Mouse (Mus musculus) small intestine, adult 2 months (tissue): ENCODE results near the gene Sarm1. TPM values are rescaled to one million over a fixed set of nuclear protein-coding genes. Genes with fewer than 3 reads are reported as not detected.

Source experiments
- H3K27ac ChIP-seq: fragments of 200-500 bp; 2 replicates; pipeline ENCODE4 v1.5.1; 2012; ENCODE audit warnings: low read depth, low read length, control low read depth, inconsistent platforms; ENCODE audit not compliant: insufficient read depth
- H3K27me3 ChIP-seq: fragments of 200-500 bp; 2 replicates; pipeline ENCODE4 v1.6.1; 2012; ENCODE audit warnings: mild to moderate bottlenecking, moderate library complexity, low read length, inconsistent platforms; ENCODE audit not compliant: control insufficient read depth, insufficient read depth
- H3K36me3 ChIP-seq: fragments of 200-500 bp; 2 replicates; pipeline ENCODE4 v1.6.1; 2012; ENCODE audit warnings: mild to moderate bottlenecking, low read length, control low read depth, inconsistent platforms; ENCODE audit not compliant: control insufficient read depth, insufficient read depth
- H3K4me1 ChIP-seq: fragments of 200-500 bp; 2 replicates; pipeline ENCODE4 v1.6.1; 2012; ENCODE audit warnings: low read length, inconsistent platforms, mixed read lengths; ENCODE audit not compliant: control insufficient read depth, insufficient read depth, insufficient read length
- H3K4me3 ChIP-seq: fragments of 200-500 bp; 2 replicates; pipeline ENCODE4 v1.5.1; 2012; ENCODE audit warnings: low read depth, mild to moderate bottlenecking, control low read depth, inconsistent platforms, low read length, moderate library complexity
- CTCF ChIP-seq: fragments of 200-500 bp; IDR thresholded peaks from 2 replicates; pipeline ENCODE4 v1.5.1; 2012; ENCODE audit warnings: low read depth, mild to moderate bottlenecking, control low read depth, inconsistent platforms, low read length, moderate library complexity, mixed read lengths; ENCODE audit not compliant: insufficient replicate concordance, insufficient read length; ENCODE audit errors: extremely low read depth
- POLR2A ChIP-seq: fragments of 200-500 bp; IDR thresholded peaks from 2 replicates; pipeline ENCODE4 v1.6.1; 2012; ENCODE audit warnings: low read depth, mild to moderate bottlenecking, control low read depth, inconsistent platforms, low read length, moderate library complexity
- WGBS: fragments of 180-500 bp; shearing (Covaris S2); methylation state at CpG from one replicate; pipeline ENCODE4 v1.1.7; 2018; 5-methylcytosine and 5-hydroxymethylcytosine counted together
- polyA plus RNA-seq: library from polyadenylated mRNA; depleted of rRNA; stranded (reverse); fragments of >200 nt; gene quantifications from 2 replicates; pipeline ENCODE4 v1.2.3, GENCODE M21; 2012

Gene Sarm1
- polyA plus RNA-seq, 1 experiment, result 0.60 TPM

- Histone ChIP-seq H3K27ac (no peak within 1 kb of the TSS), H3K27me3 (peaks cover 21% of the 10 kb centered on the region), H3K4me3 (peak within 1 kb of the TSS; percentile 52), H3K4me1 (peaks cover 6% of the 10 kb centered on the region), H3K36me3 (no peaks in the 10 kb centered on the region)
- TF ChIP-seq POLR2A, result no peak
- TF ChIP-seq CTCF, result no peak
- 57% methylated on average over 7 of the region's 7 CpGs for WGBS
Measured at GRCm38 (mm10) chr11:78499004-78499403, 1.4 kb upstream of the Sarm1 start, which contains the start of gene Vtn. Gene Vtn, plus strand, starts transcription at chr11:78499091.

- H3K27me3 ChIP-seq, result peaks cover 21% of the 10 kb centered on the region
- 3% methylated on average over 44 of the region's 44 CpGs for WGBS
- H3K27ac ChIP-seq, result no peak overlapping the region
- H3K36me3 ChIP-seq, result no peaks in the 10 kb centered on the region
- H3K4me3 ChIP-seq, result peak overlapping the region; percentile 52
- H3K4me1 ChIP-seq, result peaks cover 6% of the 10 kb centered on the region
- no peak for TF ChIP-seq POLR2A
- TF ChIP-seq CTCF, result no peak
Measured at GRCm38 (mm10) chr11:78497071-78497541, 448 bp downstream of the Sarm1 start.

DNA sequence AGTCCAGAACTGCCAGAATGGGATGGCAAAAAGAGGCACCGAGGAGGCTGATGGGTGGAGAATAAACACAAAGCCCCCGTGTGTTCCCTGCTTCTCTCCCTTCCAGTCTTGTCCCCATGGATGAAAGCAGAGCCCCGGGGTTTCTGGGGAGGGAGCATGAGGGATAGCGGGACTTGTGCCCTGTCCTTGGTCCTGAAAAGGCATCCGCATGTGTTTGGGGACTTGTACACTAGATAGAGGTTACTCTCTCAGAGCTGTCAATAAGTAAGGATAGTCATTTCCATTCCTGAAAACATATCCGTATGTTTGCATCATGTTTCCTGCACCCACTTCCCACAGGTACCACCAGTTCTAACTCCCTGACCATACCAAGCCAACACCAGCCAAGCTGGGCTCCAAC lies 1.6 kb downstream of the Sarm1 start:
- peaks cover 8% of the 10 kb centered on the region for H3K4me1 ChIP-seq
- H3K27ac ChIP-seq, result no peak overlapping the region
- 8% methylated on average over 6 of the region's 6 CpGs for WGBS
- TF ChIP-seq CTCF (no peak), POLR2A (no peak)
- peaks cover 22% of the 10 kb centered on the region for H3K27me3 ChIP-seq
- no peak overlapping the region for H3K4me3 ChIP-seq
- no peaks in the 10 kb centered on the region for H3K36me3 ChIP-seq

DNA sequence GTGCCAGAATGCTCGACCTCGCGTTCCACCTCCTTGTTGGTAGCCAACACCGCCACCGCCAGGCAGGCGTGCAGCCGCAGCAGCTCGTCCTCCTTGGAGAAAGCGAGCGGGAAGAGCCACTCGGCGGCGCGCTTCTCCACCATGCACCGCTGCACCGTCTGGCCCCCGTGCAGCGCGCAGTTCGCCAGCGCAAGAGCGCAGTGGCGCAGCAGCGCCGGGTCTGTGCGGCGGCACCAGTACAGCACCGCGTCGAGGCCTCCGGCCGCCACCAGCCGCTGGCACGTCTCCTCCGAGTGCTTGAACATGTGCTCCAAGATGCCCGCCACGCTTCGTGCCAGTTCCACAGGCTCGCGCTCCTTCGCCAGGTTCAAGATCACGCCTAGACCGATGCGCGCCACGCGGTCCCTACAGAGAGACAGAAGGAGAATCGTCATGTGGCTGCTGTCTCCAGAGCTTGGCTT lies 6.7 kb downstream of the Sarm1 start:
- Histone ChIP-seq H3K4me3 (peak overlapping the region; percentile 13; the same call in 1 of the 2 replicates), H3K27ac (no peak overlapping the region), H3K36me3 (no peaks in the 10 kb centered on the region), H3K4me1 (peaks cover 6% of the 10 kb centered on the region; the same call in 1 of the 2 replicates), H3K27me3 (peaks cover 26% of the 10 kb centered on the region)
- 13% methylated on average over 48 of the region's 48 CpGs for WGBS
- TF ChIP-seq CTCF, result no peak
- TF ChIP-seq POLR2A, result no peak

- Histone ChIP-seq H3K4me1 (peaks cover 6% of the 10 kb centered on the region; the same call in 1 of the 2 replicates), H3K36me3 (no peaks in the 10 kb centered on the region), H3K27ac (no peak overlapping the region), H3K27me3 (peaks cover 29% of the 10 kb centered on the region), H3K4me3 (no peak overlapping the region)
- 3% methylated on average over 8 of the region's 8 CpGs for WGBS
- no peak for TF ChIP-seq POLR2A
- peak; percentile 81; the same call in 1 of the 2 replicates for TF ChIP-seq CTCF
Measured at GRCm38 (mm10) chr11:78488168-78488567, 9.4 kb downstream of the Sarm1 start.

DNA sequence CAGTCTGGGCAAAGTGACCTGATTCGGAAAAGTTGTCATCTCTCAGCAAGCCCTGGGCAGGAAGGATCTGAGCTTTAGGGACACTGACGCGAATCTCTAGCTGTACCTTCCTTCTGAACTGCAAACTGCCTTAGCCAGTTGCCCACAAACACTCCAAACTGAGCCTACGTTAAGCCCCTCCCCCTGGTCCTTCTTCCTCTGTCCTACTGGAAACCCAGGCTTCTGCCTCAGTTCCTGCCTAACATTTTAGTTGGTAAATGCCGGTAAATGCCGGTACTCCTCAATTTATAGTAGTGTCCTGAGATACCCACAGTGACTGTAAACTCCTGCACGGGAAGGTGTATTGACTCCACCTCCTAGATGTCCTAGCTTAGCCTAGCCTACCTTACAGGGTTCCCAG lies 13.9 kb downstream of the Sarm1 start:
- no peaks in the 10 kb centered on the region for H3K36me3 ChIP-seq
- H3K27me3 ChIP-seq, result peaks cover 11% of the 10 kb centered on the region
- WGBS, result 52% methylated on average over 7 of the region's 7 CpGs
- H3K4me1 ChIP-seq, result no peaks in the 10 kb centered on the region
- H3K4me3 ChIP-seq, result no peak overlapping the region
- H3K27ac ChIP-seq, result no peak overlapping the region
- TF ChIP-seq POLR2A (no peak), CTCF (no peak)

DNA sequence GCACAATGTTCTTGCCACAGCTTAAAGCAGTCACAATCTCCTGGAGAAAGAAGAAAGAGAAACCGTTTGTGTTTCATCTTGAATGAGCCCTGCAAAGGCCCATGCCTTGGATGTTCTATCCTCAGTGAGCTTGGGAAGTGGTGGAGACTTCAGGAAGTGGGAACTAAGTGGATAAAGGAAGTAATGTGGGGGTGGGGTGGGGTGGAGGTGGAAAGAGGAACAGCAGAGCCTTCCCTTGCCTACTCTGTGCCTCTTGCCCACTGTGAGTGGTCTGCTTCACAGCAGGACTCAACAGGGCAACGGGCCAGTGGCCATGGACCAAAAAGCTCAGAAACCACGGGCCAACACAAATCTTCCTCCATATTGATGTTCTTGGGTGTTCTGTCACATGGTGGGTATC lies 22.3 kb downstream of the Sarm1 start:
- Histone ChIP-seq H3K4me1 (no peaks in the 10 kb centered on the region), H3K36me3 (no peaks in the 10 kb centered on the region), H3K27me3 (no peaks in the 10 kb centered on the region), H3K27ac (no peak overlapping the region), H3K4me3 (no peak overlapping the region)
- no peak for TF ChIP-seq CTCF
- no peak for TF ChIP-seq POLR2A
- WGBS, result 69% methylated on average over 3 of the region's 3 CpGs
